Mouse (Mus musculus) neutrophil, adult 5-6 weeks (primary cell): ENCODE data around the gene Fam50b. TPM values are rescaled to one million over a fixed set of nuclear protein-coding genes. Genes with fewer than 3 reads are reported as not detected.

Experiments
- ATAC-seq: fragments of 151-379, 151-347 bp; 2 replicates; pipeline ENCODE4 v1.8.0; 2017; ENCODE audit warnings: mild to moderate bottlenecking, moderate TSS enrichment; ENCODE audit not compliant: insufficient number of reproducible peaks, poor library complexity, low FRiP score, severe bottlenecking; ENCODE audit errors: extremely low read depth
- total RNA-seq: library from RNA; stranded (forward); fragments of 200-1000 nt; gene quantifications from 2 replicates; pipeline ENCODE4 v1.2.3, GENCODE M21; 2017

Gene Fam50b
- total RNA-seq, 1 experiment from 2014 or later, result not detected

DNA sequence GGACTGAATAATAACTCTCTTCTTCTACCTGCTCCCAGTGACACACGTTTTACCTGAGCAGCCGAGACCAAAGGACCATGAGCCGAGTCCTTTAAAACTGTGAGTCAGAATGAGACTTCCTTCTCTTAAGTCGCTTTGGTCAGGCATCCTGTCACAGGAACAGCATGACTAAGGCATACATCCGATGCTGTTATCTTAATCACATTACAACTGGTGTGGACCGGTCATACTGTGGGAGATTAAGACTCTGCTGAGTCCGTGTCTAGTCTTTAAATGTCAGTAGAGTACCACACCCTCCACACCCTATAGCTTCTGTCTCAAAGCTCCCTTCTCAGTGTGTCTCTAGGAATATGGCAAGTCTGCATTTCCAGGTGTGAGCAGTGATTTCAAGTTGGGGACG, 50.2 kb downstream of the Fam50b start:
- no peak for ATAC-seq

DNA sequence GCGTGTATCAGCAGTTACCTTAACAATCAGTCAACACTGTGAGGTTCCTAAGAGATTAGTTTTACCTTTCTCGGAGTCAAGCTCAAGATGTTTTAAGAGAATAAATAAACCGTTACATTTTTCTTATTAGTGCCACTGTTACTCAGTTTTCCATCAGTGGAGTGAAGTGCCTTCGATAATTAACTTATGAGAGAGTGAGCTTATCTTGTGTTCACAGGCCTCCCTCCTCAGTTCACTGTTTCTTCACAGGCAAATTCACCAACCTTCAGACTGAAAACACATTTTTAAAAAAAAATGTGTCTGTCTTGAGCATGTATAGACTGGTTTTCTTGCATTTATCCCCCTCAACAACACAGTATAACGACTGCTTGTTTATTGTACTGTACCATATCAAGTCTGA, 52.0 kb downstream of the Fam50b start:
- no peak for ATAC-seq

DNA sequence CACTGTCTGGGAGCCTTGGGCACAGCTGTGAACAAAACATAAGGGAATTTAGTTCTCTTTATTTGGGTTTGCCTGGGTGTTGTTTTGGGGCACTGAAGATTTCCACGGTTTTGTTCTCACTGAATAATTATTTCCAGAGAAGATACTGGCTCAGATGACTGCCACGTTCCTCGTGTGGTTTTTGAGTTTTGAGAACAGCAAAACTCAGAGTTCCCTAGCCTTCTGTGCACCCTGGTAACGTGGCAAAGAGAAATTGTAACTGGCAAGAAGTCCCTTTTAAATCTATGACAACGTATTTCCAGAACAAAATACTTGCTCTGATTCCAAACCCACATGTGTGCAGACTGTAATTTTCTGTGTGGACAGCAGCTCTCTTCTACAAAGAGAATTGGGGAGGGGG, 52.9 kb downstream of the Fam50b start:
- ATAC-seq, result no peak

DNA sequence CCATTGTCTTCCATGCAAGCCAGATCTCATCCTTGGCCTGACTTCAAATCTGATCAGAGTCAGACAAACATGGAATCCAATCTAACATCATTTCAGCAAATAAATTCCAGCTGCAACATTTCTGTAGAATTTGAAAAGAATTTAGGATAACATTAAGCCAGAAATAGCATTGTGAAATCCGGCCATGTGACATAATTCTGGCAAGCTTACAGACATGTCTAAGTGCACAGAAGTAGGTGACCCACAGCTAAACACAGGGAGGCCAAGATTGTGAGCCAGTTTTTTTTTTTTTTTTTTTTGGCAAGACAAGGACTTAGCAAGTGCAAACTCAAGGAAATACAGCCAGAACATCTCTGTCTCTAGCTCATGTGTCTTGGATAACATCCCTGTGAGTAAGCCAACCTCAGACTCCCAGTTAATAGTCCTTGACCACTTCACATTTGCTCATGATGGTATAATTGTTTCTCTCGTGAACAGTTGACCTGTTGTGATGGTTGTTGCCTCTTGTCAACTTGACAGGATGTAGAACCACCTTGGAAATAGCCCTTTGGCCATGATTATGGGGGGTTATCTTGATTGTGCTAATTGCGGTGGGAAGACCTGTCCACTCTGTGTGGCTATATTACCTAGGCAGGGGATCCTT, 54.6 kb downstream of the Fam50b start:
- ATAC-seq, result no peak

DNA sequence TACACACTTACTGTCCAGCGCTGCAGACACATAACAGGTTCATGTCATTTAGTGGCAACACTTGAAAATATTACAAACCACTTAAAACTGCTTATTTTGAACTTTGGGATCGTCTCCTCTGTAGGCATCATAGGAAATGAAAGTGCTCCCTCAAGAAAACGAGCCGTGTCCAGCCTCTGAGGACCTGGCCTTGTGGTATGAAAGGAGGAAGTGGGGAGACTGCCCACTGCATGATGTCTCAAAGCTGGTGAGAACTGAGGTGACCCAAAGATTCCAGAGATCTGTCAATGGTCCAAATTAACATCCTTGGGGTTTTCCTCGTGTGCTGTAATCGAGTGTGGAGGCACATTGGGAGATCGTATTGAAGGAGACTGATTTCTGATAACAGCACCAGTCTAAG, 58.4 kb downstream of the Fam50b start:
- ATAC-seq, result no peak

DNA sequence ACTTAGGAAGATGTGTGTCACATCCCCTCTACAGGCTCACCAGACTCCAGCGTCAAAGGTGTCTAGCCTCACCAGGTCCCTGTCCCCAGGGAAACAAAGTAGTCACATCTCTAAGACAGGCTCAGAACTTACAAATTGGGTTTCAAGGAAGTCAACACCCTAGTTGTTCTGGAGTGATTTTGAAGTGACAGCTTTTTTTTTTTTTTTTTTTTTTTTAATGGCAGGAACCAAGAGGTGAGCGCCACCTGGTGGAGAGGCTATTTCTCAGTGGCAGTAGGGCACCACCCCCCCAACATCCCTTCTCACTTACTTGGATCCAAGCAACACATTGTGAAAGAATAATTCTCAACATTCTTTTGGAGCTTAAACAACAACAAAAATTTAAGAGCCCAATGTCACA, 59.2 kb downstream of the Fam50b start:
- ATAC-seq, result peak; percentile 64; the same call in 1 of the 2 replicates

DNA sequence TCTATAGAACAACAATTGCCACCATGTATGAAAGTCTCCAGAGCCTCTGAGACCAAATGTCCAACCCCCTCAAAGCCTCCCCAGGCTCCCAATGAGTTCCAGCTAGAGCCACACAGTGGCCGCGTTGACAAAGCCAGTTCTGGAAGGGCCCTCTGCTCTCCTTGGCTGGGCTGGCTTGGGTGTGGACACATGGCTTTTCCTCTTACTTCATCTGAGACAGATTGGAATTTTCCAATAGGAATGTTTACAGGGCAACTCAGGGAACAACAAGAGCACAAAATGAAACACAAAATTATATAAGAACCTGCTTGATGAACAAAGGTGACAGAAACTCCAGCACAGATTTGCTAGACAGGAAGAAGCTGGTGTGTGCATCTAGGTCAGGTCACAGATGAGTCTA, 59.8 kb downstream of the Fam50b start:
- ATAC-seq, result no peak

Other genes starting within 250 kb of the Fam50b start
- 43.8 and 49.6 TPM in 2 replicates for gene Pxdc1, start 81.4 kb upstream of the Fam50b start, total RNA-seq
- gene Prpf4b, start 140.5 kb downstream of the Fam50b start, total RNA-seq, result 201 and 203 TPM in 2 replicates
- gene Fam217a, start 189.5 kb downstream of the Fam50b start, total RNA-seq, result not detected in 2 replicates
- gene 4933417A18Rik, start 189.6 kb downstream of the Fam50b start, total RNA-seq, result not detected in 2 replicates
- gene Eci3, start 229.0 kb downstream of the Fam50b start, total RNA-seq, result not detected in 2 replicates